Mouse (Mus musculus) hindbrain, embryonic 12.5 days (tissue): ENCODE measurements at regions not wholly inside any gene's neighbourhood (a gene's known extent, or its start where the extent isn't known, plus 50 kb on each side); places are given as distances from the start of the nearest gene placed in this dataset.

Source experiments
- ATAC-seq: fragments of 200-750 bp; cut with Nextera tagmentation; 2 replicates; pipeline ENCODE4 v1.8.0; 2017; ENCODE audit warnings: moderate TSS enrichment; ENCODE audit not compliant: low FRiP score
- H3K27ac ChIP-seq: fragments of 300-500 bp; sonication (generic); 2 replicates; pipeline ENCODE4 v1.5.1; 2016; ENCODE audit warnings: mild to moderate bottlenecking
- H3K27me3 ChIP-seq: fragments of 300-500 bp; sonication (generic); 2 replicates; pipeline ENCODE4 v1.6.1; 2016; ENCODE audit warnings: mild to moderate bottlenecking
- H3K36me3 ChIP-seq: fragments of 300-500 bp; sonication (generic); 2 replicates; pipeline ENCODE4 v1.6.1; 2016; ENCODE audit warnings: mild to moderate bottlenecking
- H3K4me1 ChIP-seq: fragments of 300-500 bp; sonication (generic); 2 replicates; pipeline ENCODE4 v1.6.1; 2016
- H3K4me2 ChIP-seq: fragments of 300-500 bp; sonication (generic); replicated peaks from 2 replicates; pipeline ENCODE4 v1.6.1; 2016; ENCODE audit warnings: mild to moderate bottlenecking
- H3K4me3 ChIP-seq: fragments of 300-500 bp; sonication (generic); 2 replicates; pipeline ENCODE4 v1.5.1; 2016; ENCODE audit warnings: mild to moderate bottlenecking
- H3K9ac ChIP-seq: fragments of 300-500 bp; sonication (generic); 2 replicates; pipeline ENCODE4 v1.6.1; 2016; ENCODE audit warnings: mild to moderate bottlenecking, moderate library complexity
- H3K9me3 ChIP-seq: fragments of 300-500 bp; sonication (generic); replicated peaks from 2 replicates; pipeline ENCODE4 v1.6.1; 2016; ENCODE audit warnings: mild to moderate bottlenecking
- WGBS: fragments of 180-500 bp; shearing (Covaris S2); methylation state at CpG from one replicate; pipeline ENCODE4 v1.1.7; 2016; 5-methylcytosine and 5-hydroxymethylcytosine counted together

- Histone ChIP-seq H3K27me3 (no peaks in the 10 kb centered on the region), H3K36me3 (no peaks in the 10 kb centered on the region), H3K4me3 (no peak overlapping the region), H3K4me1 (no peaks in the 10 kb centered on the region), H3K27ac (no peak overlapping the region), H3K4me2 (no peak overlapping the region), H3K9ac (no peak overlapping the region), H3K9me3 (no peaks in the 10 kb centered on the region)
- 80% methylated on average over 4 of the region's 4 CpGs for WGBS
- ATAC-seq = no peak
These were observed 178.8 kb upstream of the Ado start for GRCm38 (mm10) chr10:67727580-67727979.

- 96% methylated on average over 6 of the region's 6 CpGs for WGBS
These were observed 178.0 kb upstream of the Ado start for GRCm38 (mm10) chr10:67726796-67727195.

DNA sequence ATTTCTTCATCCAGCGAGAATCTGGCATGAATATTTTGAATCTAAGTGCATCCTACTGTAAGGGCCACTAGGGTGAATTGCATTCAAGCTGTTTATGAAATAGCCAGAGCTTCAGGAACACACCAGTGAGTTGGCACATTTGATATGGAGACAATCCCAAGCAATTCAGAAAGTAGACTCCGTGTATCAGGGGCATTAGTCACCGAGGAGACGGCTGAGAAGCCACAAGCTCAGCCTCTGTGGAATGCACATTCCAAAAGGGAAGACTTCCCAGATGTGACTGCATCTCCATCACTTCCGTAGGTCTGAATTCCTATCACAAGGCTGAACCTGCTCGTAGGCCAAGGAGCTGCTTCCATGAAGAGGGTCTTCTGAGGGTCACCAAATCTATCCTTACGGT is 177.6 kb upstream of the Ado start:
- WGBS = 76% methylated on average over 7 of the region's 7 CpGs
- no peaks in the 10 kb centered on the region for H3K27me3 ChIP-seq
- H3K4me2 ChIP-seq = no peak overlapping the region
- H3K9ac ChIP-seq = no peak overlapping the region
- no peak overlapping the region for H3K4me3 ChIP-seq
- H3K36me3 ChIP-seq = no peaks in the 10 kb centered on the region
- no peaks in the 10 kb centered on the region for H3K4me1 ChIP-seq
- H3K9me3 ChIP-seq = no peaks in the 10 kb centered on the region
- H3K27ac ChIP-seq = no peak overlapping the region
- no peak for ATAC-seq

More at GRCm38 (mm10) chr10:67726796-67727195, 178.0 kb upstream of the Ado start:
- Histone ChIP-seq H3K4me1 (no peaks in the 10 kb centered on the region), H3K9ac (no peak overlapping the region), H3K36me3 (no peaks in the 10 kb centered on the region), H3K27me3 (no peaks in the 10 kb centered on the region), H3K4me3 (no peak overlapping the region), H3K9me3 (no peaks in the 10 kb centered on the region), H3K27ac (no peak overlapping the region), H3K4me2 (no peak overlapping the region)
- ATAC-seq = no peak

DNA sequence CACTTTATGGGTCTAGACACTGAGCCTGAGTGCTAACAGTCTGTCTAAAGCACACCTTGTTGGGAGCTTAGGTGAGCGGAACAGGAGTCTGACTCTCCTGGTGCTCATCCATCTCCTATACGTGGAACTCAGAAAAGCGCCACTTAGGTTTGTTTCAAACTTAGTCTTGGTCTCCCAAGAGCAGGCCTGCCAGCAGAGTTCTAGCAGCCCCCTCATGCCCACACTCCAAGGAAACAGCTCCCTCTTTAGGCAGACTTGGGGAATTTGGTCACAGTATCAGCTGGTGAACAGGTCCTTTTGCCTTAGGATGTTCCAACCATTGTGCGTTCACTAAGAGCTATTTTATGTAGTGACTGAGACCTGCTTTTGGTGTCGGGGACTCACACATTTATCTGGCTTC is 173.0 kb upstream of the Ado start:
- Histone ChIP-seq H3K27me3 (no peaks in the 10 kb centered on the region), H3K27ac (no peak overlapping the region), H3K9me3 (no peaks in the 10 kb centered on the region), H3K4me2 (no peak overlapping the region), H3K9ac (no peak overlapping the region), H3K36me3 (no peaks in the 10 kb centered on the region), H3K4me1 (no peaks in the 10 kb centered on the region), H3K4me3 (no peak overlapping the region)
- WGBS = 53% methylated on average over 5 of the region's 5 CpGs
- ATAC-seq = no peak

DNA sequence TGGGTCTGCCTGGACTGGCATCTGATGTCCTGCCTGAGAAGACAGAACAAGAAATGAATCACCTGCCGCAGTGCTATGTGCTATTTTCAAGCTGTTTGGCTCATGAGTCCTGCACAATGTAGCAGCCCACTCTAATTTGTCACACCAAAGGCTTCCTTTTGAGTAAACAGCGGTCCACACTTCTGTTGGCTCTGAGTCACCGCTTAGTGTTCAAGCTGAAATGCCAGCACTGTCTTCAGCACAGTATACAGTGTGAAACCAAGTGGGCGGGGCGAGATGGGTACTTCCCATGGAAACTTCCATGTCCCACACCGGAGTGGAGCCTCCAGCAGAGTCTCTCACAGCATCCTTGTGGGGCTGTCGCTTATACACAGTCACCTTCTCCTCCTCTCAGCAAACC is 168.8 kb upstream of the Ado start:
- H3K4me1 ChIP-seq = no peaks in the 10 kb centered on the region
- H3K4me3 ChIP-seq = no peak overlapping the region
- no peak for ATAC-seq
- H3K9ac ChIP-seq = no peak overlapping the region
- no peak overlapping the region for H3K27ac ChIP-seq
- H3K27me3 ChIP-seq = no peaks in the 10 kb centered on the region
- H3K4me2 ChIP-seq = no peak overlapping the region
- no peaks in the 10 kb centered on the region for H3K9me3 ChIP-seq
- WGBS = 89% methylated on average over 7 of the region's 7 CpGs
- H3K36me3 ChIP-seq = no peaks in the 10 kb centered on the region

- 86% methylated on average over 4 of the region's 4 CpGs for WGBS
- Histone ChIP-seq H3K36me3 (no peaks in the 10 kb centered on the region), H3K9me3 (no peaks in the 10 kb centered on the region; the same call in 1 of the 2 replicates), H3K9ac (no peak overlapping the region), H3K4me2 (no peak overlapping the region), H3K27me3 (no peaks in the 10 kb centered on the region), H3K27ac (no peak overlapping the region), H3K4me1 (no peaks in the 10 kb centered on the region), H3K4me3 (no peak overlapping the region)
- no peak for ATAC-seq
These were observed 166.3 kb upstream of the Ado start for GRCm38 (mm10) chr10:67715046-67715445.

DNA sequence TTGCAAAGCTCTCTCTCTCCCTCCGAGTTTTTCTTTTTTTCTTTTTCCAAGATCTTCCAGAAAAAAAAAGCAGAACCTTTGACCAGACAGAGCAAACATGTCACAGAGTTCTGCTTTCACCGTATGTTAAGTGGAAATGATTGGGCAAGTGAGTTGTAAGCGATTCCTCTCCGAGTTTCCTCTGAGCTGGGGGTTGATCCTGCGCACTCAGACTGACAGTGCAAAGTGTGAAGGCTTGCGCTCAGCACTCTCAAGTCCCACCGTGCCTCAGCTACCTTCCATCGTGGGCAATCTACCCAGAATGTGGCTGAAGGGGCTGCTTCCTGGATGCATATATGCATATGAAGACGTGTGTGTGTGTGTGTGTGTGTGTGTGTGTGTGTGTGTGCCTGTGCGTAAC is 164.3 kb upstream of the Ado start:
- no peak overlapping the region for H3K4me2 ChIP-seq
- no peak overlapping the region for H3K27ac ChIP-seq
- H3K4me1 ChIP-seq = no peaks in the 10 kb centered on the region
- WGBS = 91% methylated on average over 10 of the region's 10 CpGs
- H3K36me3 ChIP-seq = no peaks in the 10 kb centered on the region
- no peak for ATAC-seq
- no peaks in the 10 kb centered on the region; the same call in 1 of the 2 replicates for H3K9me3 ChIP-seq
- H3K4me3 ChIP-seq = no peak overlapping the region
- H3K9ac ChIP-seq = no peak overlapping the region
- H3K27me3 ChIP-seq = no peaks in the 10 kb centered on the region

DNA sequence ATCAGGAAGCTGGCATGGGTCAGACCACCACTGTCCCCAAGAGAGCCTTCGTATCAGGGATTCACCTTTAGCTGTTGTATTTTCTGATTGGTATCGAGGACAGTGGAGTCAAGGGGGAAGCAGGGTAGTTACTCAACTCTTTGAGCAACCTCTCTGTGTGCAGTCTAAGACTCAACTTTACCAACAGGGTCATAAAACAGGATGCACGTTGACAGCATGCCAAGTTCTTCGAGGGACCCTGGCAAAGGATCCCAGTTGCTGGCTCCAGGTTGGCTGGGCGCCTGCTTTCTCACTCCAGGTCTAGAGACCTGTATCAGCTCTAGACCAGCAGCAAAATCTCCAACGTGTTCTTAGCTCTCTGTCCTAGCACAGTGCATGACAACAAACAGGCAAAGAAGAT is 163.9 kb upstream of the Ado start:
- no peaks in the 10 kb centered on the region for H3K36me3 ChIP-seq
- H3K4me3 ChIP-seq = no peak overlapping the region
- H3K27me3 ChIP-seq = no peaks in the 10 kb centered on the region
- no peaks in the 10 kb centered on the region; the same call in 1 of the 2 replicates for H3K9me3 ChIP-seq
- no peak overlapping the region for H3K9ac ChIP-seq
- no peak for ATAC-seq
- H3K4me2 ChIP-seq = no peak overlapping the region
- no peaks in the 10 kb centered on the region for H3K4me1 ChIP-seq
- WGBS = 81% methylated on average over 6 of the region's 6 CpGs
- H3K27ac ChIP-seq = no peak overlapping the region

- no peak overlapping the region for H3K27ac ChIP-seq
- no peak overlapping the region for H3K4me2 ChIP-seq
- no peaks in the 10 kb centered on the region for H3K4me1 ChIP-seq
- H3K9ac ChIP-seq = no peak overlapping the region
- no peaks in the 10 kb centered on the region for H3K27me3 ChIP-seq
- ATAC-seq = no peak
- H3K9me3 ChIP-seq = no peaks in the 10 kb centered on the region; the same call in 1 of the 2 replicates
- WGBS = 89% methylated on average over 3 of the region's 3 CpGs
- H3K4me3 ChIP-seq = no peak overlapping the region
- no peaks in the 10 kb centered on the region for H3K36me3 ChIP-seq
These were observed 163.2 kb upstream of the Ado start for GRCm38 (mm10) chr10:67711961-67712360.

GRCm38 (mm10) chr10:67706436-67706835 is 157.7 kb upstream of the Ado start:
- Histone ChIP-seq H3K27me3 (no peaks in the 10 kb centered on the region), H3K4me2 (no peak overlapping the region), H3K9me3 (no peaks in the 10 kb centered on the region; the same call in 1 of the 2 replicates), H3K36me3 (no peaks in the 10 kb centered on the region), H3K4me1 (no peaks in the 10 kb centered on the region), H3K27ac (no peak overlapping the region), H3K4me3 (no peak overlapping the region), H3K9ac (no peak overlapping the region)
- 74% methylated on average over 7 of the region's 7 CpGs for WGBS
- no peak for ATAC-seq

- Histone ChIP-seq H3K4me3 (no peak overlapping the region), H3K9ac (no peak overlapping the region), H3K27me3 (no peaks in the 10 kb centered on the region), H3K4me1 (no peaks in the 10 kb centered on the region), H3K36me3 (no peaks in the 10 kb centered on the region), H3K9me3 (no peaks in the 10 kb centered on the region), H3K27ac (no peak overlapping the region), H3K4me2 (no peak overlapping the region)
- no peak for ATAC-seq
- WGBS = 79% methylated on average over 9 of the region's 9 CpGs
These were observed 154.2 kb upstream of the Ado start for GRCm38 (mm10) chr10:67702783-67703455.

DNA sequence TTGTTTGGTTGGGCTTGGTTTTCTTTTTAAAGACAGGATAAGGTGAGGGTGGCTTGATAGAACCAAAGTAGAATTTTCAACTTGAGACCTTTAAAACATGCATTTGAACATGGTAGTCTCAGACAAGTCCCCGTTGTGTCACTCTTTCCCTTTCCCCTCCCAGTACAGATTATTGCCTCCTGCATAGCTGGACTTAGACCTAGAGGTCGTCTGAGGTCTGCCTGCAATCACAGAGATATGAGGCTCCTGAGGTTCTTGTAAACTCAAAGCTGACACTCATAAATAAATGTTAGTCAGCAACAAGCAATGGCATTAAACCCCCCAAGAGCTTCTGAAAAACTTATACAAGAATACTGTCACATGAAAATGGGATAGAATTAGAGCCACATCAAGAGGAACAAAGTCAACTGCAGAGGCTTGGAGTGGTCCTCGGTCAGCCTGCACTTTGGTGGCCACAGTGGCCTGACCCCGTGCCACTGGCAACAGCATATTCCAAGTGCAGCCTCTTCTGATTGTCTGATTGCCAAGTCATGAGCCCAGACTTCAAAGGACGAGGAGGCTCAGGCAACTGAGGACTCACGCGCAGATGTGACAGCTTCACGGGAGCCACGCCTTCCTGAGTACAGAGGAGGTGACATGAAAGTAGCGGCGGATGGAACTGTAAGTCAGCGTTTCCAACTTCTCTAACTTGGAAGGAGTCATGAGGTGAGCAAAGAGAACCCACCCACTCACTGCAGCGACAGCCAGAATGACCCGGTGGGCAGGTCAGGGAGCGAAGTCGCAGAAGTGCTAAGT is 148.8 kb upstream of the Ado start:
- H3K9me3 ChIP-seq = no peaks in the 10 kb centered on the region
- H3K9ac ChIP-seq = no peak overlapping the region
- 0 out of 2 replicates have a peak, but pooled peaks cover 3% of the 10 kb centered on the region for H3K4me1 ChIP-seq
- H3K27me3 ChIP-seq = no peaks in the 10 kb centered on the region
- H3K36me3 ChIP-seq = no peaks in the 10 kb centered on the region
- WGBS = 82% methylated on average over 16 of the region's 16 CpGs
- no peak overlapping the region for H3K27ac ChIP-seq
- ATAC-seq = no peak
- no peak overlapping the region for H3K4me3 ChIP-seq
- no peak overlapping the region for H3K4me2 ChIP-seq
